Mouse (Mus musculus) E14TG2a.4 (cell line): ENCODE results near the gene Ryr3.
A peak's percentile ranks its signal among the peaks of the same experiment; 100 is the strongest.

ENCODE experiments used
- H3K27me3 ChIP-seq: 2 replicates; pipeline ENCODE4 v1.6.1; 2014; ENCODE audit warnings: low read length, control low read depth; ENCODE audit not compliant: insufficient read depth
- H3K36me3 ChIP-seq: 2 replicates; pipeline ENCODE4 v1.6.1; 2014; ENCODE audit warnings: low read length, control low read depth; ENCODE audit not compliant: insufficient read depth
- H3K4me1 ChIP-seq: replicated peaks from 2 replicates; pipeline ENCODE4 v1.6.1; 2014; ENCODE audit warnings: low read depth, low read length, control low read depth
- H3K4me3 ChIP-seq: replicated peaks from 2 replicates; pipeline ENCODE4 v1.5.1; 2014; ENCODE audit warnings: mild to moderate bottlenecking, low read length
- H3K9me3 ChIP-seq: 2 replicates; pipeline ENCODE4 v1.6.1; 2014; ENCODE audit warnings: low read length, control low read depth
- CTCF ChIP-seq: conservative IDR thresholded peaks from 2 replicates; pipeline ENCODE4 v1.5.1; 2014; ENCODE audit warnings: low read length
- NANOG ChIP-seq: IDR thresholded peaks from 2 replicates; pipeline ENCODE4 v1.6.1; 2014; ENCODE audit warnings: borderline replicate concordance, low read length, mixed read lengths
- POU5F1 ChIP-seq: IDR thresholded peaks from 2 replicates; pipeline ENCODE4 v1.6.1; 2014; ENCODE audit warnings: low read length, borderline replicate concordance

Ryr3 gene

GRCm38 (mm10) chr2:113216746-113217461 is at the start of gene Ryr3:
Ryr3 (minus strand) TSS chr2:113217096.
- H3K4me1 ChIP-seq = peaks cover 6% of the 10 kb centered on the region
- H3K9me3 ChIP-seq = no peaks in the 10 kb centered on the region; the same call in 1 of the 2 replicates
- TF ChIP-seq CTCF (no peak), POU5F1 (no peak), NANOG (no peak)
- peak within 1 kb of the TSS; percentile 75 for H3K4me3 ChIP-seq
- peaks cover 54% of the 10 kb centered on the region for H3K27me3 ChIP-seq
- H3K36me3 ChIP-seq = no peaks in the 10 kb centered on the region

GRCm38 (mm10) chr2:113238871-113239270 is 22.0 kb upstream of the Ryr3 start:
- Histone ChIP-seq H3K36me3 (no peaks in the 10 kb centered on the region), H3K9me3 (no peaks in the 10 kb centered on the region), H3K4me3 (no peak overlapping the region), H3K4me1 (no peaks in the 10 kb centered on the region), H3K27me3 (no peaks in the 10 kb centered on the region)
- TF ChIP-seq POU5F1 = no peak
- no peak for TF ChIP-seq CTCF
- TF ChIP-seq NANOG = no peak

- Histone ChIP-seq H3K4me1 (no peaks in the 10 kb centered on the region), H3K9me3 (no peaks in the 10 kb centered on the region), H3K36me3 (no peaks in the 10 kb centered on the region), H3K27me3 (no peaks in the 10 kb centered on the region), H3K4me3 (no peak overlapping the region)
- TF ChIP-seq NANOG = no peak
- no peak for TF ChIP-seq POU5F1
- TF ChIP-seq CTCF = no peak
These were observed 20.1 kb upstream of the Ryr3 start for GRCm38 (mm10) chr2:113236993-113237392.

- no peak overlapping the region for H3K4me3 ChIP-seq
- H3K9me3 ChIP-seq = no peaks in the 10 kb centered on the region
- H3K27me3 ChIP-seq = no peaks in the 10 kb centered on the region
- H3K36me3 ChIP-seq = no peaks in the 10 kb centered on the region
- TF ChIP-seq CTCF = peak; percentile 60
- TF ChIP-seq NANOG = no peak
- no peaks in the 10 kb centered on the region for H3K4me1 ChIP-seq
These were observed 17.7 kb upstream of the Ryr3 start for GRCm38 (mm10) chr2:113234559-113234958.

- Histone ChIP-seq H3K4me3 (no peak overlapping the region), H3K4me1 (no peaks in the 10 kb centered on the region), H3K9me3 (no peaks in the 10 kb centered on the region), H3K27me3 (no peaks in the 10 kb centered on the region), H3K36me3 (no peaks in the 10 kb centered on the region)
- TF ChIP-seq POU5F1 (no peak), NANOG (no peak), CTCF (no peak)
These were observed 16.5 kb upstream of the Ryr3 start for GRCm38 (mm10) chr2:113233356-113233755.

- H3K27me3 ChIP-seq = peaks cover 54% of the 10 kb centered on the region
- H3K9me3 ChIP-seq = no peaks in the 10 kb centered on the region; the same call in 1 of the 2 replicates
- no peaks in the 10 kb centered on the region for H3K36me3 ChIP-seq
- TF ChIP-seq CTCF (no peak), POU5F1 (no peak), NANOG (no peak)
- H3K4me3 ChIP-seq = peak overlapping the region; percentile 75
- peaks cover 6% of the 10 kb centered on the region for H3K4me1 ChIP-seq
These were observed 671 bp downstream of the Ryr3 start for GRCm38 (mm10) chr2:113216105-113216745.

GRCm38 (mm10) chr2:113210023-113210422 is 6.9 kb downstream of the Ryr3 start:
- H3K36me3 ChIP-seq = no peaks in the 10 kb centered on the region
- peaks cover 22% of the 10 kb centered on the region for H3K27me3 ChIP-seq
- no peaks in the 10 kb centered on the region for H3K4me1 ChIP-seq
- TF ChIP-seq CTCF (no peak), NANOG (no peak), POU5F1 (no peak)
- H3K9me3 ChIP-seq = no peaks in the 10 kb centered on the region; the same call in 1 of the 2 replicates
- no peak overlapping the region for H3K4me3 ChIP-seq

GRCm38 (mm10) chr2:113209263-113209662 is 7.6 kb downstream of the Ryr3 start:
- Histone ChIP-seq H3K9me3 (no peaks in the 10 kb centered on the region; the same call in 1 of the 2 replicates), H3K4me3 (no peak overlapping the region), H3K36me3 (no peaks in the 10 kb centered on the region), H3K4me1 (no peaks in the 10 kb centered on the region), H3K27me3 (peaks cover 17% of the 10 kb centered on the region)
- no peak for TF ChIP-seq POU5F1
- no peak for TF ChIP-seq NANOG
- TF ChIP-seq CTCF = no peak

GRCm38 (mm10) chr2:113202857-113203256 is 14.0 kb downstream of the Ryr3 start:
- Histone ChIP-seq H3K27me3 (no peaks in the 10 kb centered on the region), H3K4me1 (no peaks in the 10 kb centered on the region), H3K4me3 (no peak overlapping the region), H3K9me3 (no peaks in the 10 kb centered on the region), H3K36me3 (no peaks in the 10 kb centered on the region)
- no peak for TF ChIP-seq NANOG
- TF ChIP-seq POU5F1 = no peak
- no peak for TF ChIP-seq CTCF
